Mouse (Mus musculus): ENCODE measurements at regions not wholly inside any gene's neighbourhood (a gene's known extent, or its start where the extent isn't known, plus 50 kb on each side); places are given as distances from the start of the nearest gene placed in this dataset.

GRCm38 (mm10) chr2:147717484-147717947, 329.3 kb downstream of the Foxa2 start:
- TF ChIP-seq ZC3H11A (IDR thresholded peaks at IDR 0.05; ENCODE audit: borderline replicate concordance, low read depth, low read length) (no peak), HCFC1 (IDR thresholded peaks at IDR 0.05; ENCODE audit: borderline replicate concordance, insufficient read depth, low read length) (no peak)
